Mouse (Mus musculus) heart, adult 18-20 months (tissue): ENCODE data around the gene Foxm1. TPM values are rescaled to one million over a fixed set of nuclear protein-coding genes. Genes with fewer than 3 reads are reported as not detected.
A peak's percentile ranks its signal among the peaks of the same experiment; 100 is the strongest.

Experiments
- DNase-seq, 2 experiments: peaks; one replicate each; pipeline ENCODE4 v3.0.0; 2021 to 2022; ENCODE audit warnings: mixed read lengths in 1 of 2
- long read RNA-seq, 2 experiments: library from polyadenylated mRNA; stranded (forward); transcript quantifications; one replicate each; pipeline ENCODE4 v2.0.0; 2021
- total RNA-seq, 2 experiments: library from RNA; stranded (reverse); gene quantifications; 2 replicates each; pipeline ENCODE4 v1.2.3; 2021

The Foxm1 gene
- total RNA-seq: under 1 TPM; 0.52 to 0.98 TPM
- long read RNA-seq, experiment 1: 0 reads
- long read RNA-seq, experiment 2: 0 reads

DNA sequence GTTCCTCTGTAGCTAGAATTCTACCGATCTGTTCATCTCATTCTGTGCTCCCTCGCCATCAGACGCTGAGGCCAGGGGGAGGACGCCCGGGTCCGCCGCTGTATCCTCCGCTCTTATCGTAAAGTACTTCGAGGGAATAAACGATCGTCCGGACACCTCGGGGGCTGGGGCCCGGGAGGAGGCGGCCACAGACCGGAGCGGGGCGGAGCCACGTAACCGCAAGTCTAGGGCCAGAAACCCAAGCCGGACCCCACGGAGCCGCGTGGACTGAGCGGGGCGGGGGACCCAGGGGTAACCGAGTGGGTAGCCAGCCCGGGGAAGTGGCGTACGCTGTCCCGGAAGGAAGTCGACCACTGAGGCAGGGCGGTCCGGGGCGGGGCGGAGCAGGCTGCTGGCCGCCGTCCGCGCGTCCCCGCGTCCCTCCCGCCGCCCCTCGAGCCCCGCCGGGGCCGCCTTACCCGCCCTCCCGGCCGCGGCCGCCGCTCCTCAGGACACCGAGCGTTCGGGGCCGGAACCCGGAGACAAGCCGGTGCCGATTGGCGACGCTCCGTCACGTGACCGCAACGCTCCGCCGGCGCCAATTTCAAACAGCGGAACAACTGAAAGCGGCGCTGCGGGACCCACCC, at the start of gene Foxm1, which contains the start of gene Rhno1:
Gene Foxm1, plus strand, starts transcription at position 587 of the 626 bp plus-strand sequence.
Gene Rhno1, minus strand, starts transcription at position 531 of the 626 bp plus-strand sequence.
- peak; percentile 89 to 90 for DNase-seq

DNA sequence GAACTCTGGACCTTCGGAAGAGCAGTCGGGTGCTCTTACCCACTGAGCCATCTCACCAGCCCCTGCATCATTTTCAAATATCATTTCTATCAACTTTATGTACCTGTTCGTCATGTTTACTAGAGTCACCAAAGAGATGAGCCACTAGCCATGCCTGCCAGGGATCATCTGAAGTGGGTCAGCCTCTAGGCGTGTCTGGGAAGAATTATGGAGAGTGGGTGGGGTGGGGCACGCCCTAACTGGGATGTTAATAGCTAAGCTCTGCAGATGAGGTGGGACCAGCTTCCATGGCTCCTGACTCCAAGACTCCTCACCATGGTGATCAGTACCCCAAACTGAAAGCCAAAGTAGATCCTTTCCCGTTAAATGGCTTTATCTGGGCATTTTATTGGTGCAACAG, 48.0 kb upstream of the Foxm1 start:
- DNase-seq: no peak

DNA sequence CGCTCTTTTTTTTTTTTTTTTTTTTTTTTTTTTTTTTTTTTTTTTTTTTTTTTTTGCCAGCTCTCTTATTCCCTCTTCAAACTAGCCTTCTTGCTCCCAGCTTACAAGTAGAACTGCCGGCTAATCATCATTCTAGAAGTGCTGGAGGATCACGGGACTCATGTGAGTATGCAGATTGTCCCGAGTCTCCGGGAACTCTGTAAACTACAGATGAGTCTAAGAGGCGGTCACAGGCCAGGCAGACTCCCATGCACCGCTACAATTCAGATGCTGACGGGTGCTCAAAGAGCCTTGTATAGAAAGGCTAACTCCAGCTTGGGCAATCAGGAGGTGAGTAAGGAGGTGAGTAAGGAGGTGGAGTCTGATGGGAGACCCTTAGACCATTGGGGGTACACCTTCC, 47.2 kb upstream of the Foxm1 start:
- DNase-seq: no peak

DNA sequence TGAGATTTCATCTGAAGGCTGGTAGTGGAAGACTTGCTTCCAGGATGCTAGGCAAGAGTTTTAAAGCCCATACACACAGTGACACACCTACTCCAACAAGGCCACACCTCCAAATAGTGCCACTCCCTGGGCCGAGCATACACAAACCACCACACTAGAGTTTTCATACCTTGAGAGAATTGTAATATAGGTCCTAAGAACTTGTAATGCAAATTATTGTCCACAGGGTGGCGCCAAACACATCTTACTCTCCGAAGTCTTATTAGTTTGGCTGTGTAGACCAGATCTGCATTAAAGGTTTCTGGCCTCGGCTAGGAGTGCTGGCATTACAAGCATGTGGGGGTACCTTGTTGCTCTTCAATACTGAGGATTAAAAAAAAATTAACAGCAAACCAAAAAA, 44.5 kb upstream of the Foxm1 start:
- peak; percentile 45 to 76 for DNase-seq

DNA sequence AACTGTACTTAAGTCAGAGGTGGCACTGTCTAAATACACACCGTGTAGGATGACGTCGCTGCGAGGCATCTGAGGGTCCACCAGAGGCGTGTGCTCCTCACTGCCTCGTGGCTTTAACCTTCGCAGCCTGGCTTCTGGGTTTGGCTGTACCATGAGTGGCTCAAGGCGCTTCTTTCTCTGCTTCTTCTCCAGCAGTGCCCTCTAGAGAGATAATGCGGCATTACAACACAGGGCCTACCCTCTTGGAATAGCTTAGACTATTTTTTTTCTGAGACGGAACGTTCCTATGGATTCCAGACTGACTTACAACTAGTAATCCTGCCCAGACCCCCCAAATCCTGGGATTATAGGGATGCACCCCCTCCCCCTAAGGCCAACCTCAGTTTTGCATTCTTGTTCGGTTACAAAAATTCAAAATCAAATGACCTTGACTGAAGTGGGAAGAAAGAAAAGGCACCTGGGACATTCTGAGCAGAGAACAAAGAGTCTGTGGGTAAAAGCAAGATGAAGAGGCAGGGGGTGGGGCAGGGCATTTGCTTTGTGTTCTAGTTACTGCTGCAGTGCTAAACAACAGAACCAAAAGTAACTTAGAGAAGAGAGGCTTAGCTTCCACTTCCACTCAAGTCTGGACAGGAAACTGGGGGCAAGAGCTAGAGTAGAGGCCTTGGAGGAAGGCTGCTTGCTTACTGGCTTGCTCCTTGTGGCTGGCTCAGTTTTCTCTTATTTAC, 28.2 kb upstream of the Foxm1 start:
- peak; percentile 57 to 85 for DNase-seq

DNA sequence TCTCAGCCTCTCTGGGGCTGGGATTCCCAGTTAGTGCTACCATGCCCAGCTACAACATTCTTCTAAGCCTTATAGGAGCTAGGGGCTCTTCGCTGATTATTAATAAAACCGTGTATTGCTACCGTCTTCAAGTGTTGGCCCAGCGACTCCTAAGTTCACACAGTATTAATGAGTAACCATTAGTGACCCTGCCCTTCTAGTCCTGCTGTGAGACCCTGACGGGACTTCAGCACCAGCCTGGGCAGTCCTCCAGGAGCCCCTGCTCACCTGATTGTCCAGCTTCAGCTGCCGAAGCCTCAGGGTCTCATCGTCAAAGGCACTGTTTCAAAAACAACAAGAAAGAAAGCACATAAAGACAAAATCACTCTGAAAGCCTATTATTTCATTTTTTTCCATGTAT, 25.3 kb upstream of the Foxm1 start:
- no peak for DNase-seq

DNA sequence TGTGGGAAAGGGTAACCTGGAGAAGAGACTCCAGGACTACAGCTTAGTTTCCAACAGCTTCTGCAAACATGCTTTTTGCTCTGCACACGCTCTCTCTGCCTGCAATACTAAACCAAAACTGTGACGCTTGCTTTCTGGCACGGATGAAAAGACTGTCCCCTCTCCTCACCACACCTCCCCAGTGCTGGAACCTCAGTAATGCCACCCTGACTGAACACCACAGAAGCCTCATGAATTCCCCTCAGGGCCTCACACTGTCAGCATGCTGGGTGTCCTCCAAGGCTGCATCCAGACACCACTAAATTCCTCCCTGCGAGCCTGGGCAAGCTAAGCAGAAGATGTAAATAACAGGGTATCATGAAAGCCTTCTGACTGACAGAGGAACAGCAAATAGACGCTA, 23.9 kb upstream of the Foxm1 start:
- DNase-seq: no peak

DNA sequence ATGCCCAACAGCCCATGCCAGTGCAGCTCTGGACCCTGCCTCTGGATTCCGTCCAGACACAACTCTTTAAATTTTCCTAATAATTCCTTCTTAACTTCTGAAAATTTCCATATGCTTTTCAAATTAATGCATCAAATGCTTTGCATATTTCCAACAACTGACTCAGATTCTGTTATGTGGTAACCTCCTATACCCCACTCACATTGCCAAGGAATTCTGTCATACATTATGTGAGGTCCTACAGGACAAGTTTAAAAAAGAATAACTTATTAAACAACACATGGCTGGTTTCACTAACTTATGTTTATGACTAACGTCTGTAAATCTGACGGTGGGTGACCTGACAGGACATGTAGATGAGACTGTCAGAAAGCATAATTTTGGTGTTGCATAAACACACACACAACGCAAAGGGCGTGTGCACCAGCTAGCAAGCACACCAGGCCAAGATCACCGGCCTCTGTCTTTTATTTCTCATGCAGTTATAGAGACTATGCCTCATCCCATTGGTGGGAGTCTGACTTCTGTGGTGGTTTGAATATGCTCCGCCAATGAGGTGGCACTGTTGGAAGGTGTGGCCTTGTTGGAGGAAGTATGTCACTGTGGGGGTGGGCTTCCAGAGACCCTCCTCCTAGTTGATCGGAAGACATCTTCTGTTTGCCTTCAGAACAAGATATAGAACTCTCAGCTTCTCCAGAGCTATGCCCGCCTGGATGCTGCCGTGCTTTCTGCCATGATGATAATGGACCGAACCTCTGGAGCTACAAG, 20.6 kb upstream of the Foxm1 start:
- DNase-seq: no peak

DNA sequence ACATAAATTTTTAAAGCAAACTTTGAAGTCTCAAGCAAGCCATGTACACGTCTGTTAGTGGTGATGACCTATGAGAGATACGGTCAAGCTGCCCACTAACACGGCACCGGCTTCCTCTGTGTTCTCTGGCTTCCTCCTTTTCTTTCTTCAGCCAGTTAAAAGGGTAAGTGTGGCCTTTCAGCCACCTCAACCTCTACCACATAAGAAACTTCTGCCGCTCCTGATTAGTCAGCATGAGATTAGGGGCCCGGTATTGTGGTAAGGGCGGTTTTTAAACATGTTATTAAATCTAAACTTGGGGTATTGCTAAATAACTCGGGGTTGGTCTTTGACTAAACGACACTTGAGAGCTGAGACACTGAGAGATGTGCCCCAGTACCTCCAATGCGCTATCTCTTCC, 17.1 kb upstream of the Foxm1 start:
- no peak for DNase-seq

DNA sequence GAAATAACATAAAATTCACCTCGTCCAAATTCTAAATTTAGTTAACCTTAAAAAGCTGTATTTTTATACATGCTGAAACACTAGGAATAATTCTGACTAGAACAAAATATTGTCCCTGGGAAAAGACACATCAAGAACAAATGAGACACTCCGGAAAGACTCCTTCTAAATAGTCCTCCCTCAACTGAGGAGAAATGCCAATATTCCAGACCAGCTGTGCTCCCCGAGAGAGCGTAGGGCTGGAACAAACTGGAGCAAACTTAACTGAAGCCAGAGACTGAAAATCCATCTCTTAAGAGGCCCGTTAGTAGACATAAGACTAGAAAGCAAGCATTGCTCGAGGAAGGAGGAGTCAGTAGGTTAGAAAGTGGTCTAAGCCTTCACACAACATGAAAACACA, 16.0 kb upstream of the Foxm1 start:
- peak; percentile 40 to 42 for DNase-seq

DNA sequence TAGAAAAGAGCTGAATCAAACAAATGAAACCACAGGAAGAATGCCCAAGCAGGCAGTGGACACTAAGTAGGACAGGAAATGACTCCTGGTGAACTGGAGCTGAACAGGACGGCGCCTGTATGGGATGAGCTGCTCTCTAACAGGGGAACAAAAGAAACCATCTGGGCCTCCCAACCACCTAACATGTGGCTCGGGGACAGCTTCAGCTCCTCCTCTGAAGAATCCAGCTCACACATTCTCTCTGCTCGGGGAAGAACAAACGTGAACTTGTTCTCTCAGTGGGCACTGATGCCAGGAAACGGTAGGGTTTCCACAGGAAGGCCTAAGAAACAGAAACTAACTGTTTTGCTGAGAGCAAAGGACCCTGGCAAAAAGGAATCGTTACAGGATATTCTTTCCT, 13.1 kb upstream of the Foxm1 start:
- DNase-seq: no peak

DNA sequence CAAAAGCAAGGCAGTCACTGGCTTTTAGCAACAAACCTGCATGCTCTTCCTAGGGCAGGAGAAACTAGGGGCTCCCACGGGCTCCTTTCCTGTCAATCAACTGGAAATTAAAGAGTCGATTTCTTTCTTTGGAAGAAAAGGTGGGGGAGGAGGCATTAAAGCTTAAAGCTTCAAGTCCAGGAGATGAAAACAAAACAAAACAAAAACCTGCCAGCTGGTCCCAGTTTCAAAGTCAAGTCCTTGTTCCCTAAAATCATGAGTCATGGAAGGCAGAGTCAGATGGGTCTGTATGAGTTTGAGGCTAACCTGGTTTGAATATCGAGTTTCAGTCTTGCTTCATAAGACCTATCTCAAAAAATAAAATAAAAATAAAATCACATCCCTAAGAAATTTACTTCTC, 8.6 kb upstream of the Foxm1 start:
- DNase-seq: no peak

DNA sequence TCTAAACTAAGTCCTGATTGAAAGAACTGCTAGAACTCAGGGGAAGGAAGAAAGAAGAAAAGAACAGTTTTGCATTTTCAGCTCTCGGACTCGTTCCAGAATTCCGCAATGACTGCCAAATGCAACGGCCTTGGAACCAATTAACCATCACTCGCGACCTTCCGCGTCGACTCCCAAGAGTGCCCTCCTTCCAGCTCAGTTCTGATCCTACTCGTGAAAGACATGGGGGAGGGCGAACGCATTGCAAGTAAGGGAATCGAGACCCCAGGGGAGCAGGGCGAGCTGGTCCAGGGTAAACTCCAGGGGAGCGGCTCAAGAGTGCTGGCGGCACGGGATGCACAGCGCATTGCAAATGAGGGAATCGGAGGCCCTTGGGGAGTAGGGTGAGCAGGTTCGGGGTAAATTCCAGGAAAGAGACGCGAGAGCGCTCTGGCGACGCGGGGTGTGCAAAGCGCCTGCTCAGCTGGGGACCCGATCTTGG, 7.5 kb upstream of the Foxm1 start:
- DNase-seq: peak; percentile 36 to 67

DNA sequence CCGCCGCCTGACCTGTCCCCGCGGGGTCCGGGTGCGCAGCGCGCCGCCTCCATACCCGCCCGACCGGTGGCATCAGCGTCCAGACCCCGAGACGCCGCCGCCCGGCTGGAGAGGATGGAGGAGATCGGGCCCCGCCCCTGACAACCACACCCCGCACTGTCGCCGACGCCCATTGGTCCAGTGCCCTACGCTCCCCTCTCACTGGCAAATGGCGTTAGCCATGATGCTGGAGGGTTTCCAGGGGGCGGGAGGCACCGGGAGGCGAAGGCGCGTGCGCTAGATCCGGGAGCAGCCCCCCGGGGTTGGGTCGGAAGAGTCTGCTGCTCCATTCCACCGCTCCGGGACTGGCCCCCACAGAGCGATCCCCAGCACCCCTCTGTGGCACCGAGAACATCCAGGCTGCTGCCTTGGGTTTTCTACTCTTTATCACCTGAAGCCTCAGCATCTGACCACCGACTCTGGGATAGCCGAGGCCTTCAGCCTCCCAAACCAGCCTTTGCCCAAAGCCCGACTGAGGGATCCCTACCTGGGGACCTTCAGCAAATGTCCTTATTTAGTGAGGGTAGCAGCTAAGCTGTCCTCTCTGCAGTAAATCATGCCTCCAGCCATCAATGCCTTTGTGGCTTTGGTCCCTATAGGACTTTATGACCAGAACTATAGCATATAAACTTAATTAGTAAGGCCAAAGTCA, 6.9 kb upstream of the Foxm1 start, which contains the start of gene Tulp3:
Gene Tulp3, minus strand, starts transcription at position 126 of the 691 bp plus-strand sequence.
- peak; percentile 97 for DNase-seq

DNA sequence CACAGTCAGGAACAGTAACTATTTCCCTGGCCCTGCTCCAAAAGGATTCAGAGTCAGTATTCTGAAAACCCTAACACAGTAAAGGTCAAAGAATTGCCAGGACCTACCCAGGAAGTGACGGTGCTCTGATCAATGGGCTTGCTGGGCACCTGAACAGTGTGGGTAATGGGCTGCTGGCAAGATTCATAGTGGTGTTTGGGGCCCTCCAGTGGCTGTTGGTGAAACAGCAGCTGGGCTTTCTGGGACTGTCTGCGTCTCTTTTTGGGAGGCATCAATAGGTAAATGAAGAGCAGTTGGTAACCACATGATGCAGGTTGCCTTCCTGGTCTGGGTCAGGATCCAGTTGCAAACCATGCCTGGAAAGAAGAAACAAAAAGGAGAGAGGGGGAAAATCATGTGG, 3.8 kb upstream of the Foxm1 start:
- DNase-seq: peak; percentile 43 to 83

DNA sequence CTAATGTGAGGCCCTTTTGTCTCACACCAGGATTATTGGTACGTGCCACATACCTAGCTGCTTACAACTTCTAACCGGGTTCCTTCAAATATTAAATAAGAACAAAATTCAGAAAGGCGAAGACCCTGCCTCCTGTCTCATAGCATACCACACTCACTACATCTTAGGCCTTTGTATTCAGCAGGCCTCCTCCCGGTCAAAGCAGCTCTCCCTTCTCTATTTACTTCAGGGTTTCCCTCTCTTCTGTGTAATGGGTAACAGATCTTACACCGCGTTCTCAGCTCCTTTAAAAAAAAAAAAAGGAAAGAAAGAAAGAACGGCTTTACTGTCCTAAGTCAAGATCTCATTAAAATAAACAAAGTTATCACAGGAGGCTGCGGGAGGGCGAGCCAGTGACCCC, 866 bp upstream of the Foxm1 start:
- DNase-seq: no peak

DNA sequence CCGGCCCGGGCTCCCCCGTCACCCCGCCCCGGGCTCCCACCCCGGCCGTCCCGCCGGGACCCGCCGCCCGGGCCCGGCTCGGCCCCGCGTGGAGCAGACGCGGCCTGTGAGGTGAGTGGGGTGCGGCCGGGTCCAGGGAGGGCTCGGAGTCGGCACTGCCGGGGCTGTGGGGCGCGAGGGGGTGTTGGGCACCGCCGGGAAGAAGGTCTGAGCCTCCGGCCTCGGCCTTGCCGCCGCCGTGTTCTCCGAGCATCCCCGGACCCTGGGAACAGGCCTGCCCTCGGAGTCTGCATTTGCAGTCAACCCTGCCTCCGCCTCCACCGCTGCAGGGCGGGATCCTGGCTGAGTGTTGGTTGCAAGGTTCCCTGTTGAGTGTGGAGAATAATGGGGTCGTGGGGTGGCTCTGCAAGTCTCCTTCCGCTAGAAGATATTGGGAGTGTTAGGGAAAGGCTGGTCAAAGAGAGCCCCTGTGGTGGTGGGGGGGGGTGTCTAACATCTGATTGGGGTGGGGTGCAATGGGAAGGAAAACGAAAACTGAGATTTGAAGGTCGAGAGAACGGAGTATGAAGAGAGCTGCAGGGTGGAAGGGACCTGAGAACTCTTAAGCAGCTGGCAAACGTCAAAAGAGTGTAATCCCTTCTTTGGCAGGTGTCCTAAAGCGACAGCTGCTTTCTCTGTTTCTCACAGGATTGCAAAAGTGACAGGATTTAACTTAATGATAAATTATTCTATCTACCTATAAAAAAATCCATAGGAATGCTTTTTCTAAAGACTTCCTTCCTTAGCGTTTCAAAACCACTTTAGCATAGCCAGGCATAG, 449 bp downstream of the Foxm1 start:
- DNase-seq: no peak

DNA sequence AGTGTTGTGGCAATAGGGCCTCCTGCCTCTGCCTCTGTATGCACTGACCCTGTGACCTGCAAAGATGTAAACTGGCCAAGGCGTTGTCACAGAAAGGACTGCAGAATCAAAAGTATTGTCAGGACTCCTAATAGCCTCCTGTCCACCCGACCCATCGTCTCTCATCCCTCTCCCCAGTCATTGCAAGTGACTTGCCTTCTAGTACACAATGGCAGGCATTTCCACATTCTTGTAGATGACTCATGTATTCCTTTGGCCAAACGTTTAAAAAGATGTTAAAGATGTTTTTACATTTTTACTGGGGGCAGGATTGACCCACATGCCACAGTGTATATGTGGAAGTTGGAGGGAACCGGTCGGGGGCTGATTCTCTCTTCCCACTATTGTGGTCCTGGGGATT, 2.0 kb downstream of the Foxm1 start:
- no peak for DNase-seq

DNA sequence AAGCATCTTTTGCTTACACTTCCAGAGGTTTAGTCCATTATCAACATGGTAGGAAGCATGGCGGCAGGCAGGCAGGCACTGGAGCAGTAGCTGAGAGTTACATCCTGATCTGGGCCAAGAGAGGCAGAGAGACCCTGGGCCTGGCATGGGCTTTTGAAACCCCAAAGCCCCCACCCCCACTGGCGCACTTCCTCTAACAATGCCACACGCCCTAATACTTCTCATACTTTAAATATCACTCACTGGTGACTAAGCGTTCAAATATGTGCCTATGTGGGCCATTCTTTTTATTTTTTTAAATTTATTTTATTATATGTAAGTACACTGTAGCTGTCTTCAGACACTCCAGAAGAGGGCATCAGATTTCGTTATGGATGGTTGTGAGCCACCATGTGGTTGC, 3.7 kb downstream of the Foxm1 start:
- no peak for DNase-seq

DNA sequence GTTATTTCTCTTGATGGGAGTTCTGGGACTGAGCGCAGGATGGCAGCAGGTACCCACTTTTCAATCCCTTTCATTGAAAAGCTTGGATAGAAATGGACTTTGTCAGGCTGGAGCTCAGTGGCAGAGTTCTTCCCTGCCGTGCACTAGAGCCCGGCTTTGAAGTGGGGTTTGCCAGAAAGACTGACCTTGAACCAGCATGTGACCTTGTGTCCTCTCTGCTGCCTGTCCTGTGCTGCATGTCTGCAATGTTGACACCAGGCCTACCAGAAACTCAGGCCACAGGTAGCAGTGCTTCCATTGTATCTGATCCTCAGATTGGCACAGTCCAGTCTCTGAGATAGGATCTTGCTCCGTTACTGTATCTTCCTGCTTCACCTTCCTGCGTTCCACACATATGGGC, 7.3 kb downstream of the Foxm1 start:
- DNase-seq: no peak

DNA sequence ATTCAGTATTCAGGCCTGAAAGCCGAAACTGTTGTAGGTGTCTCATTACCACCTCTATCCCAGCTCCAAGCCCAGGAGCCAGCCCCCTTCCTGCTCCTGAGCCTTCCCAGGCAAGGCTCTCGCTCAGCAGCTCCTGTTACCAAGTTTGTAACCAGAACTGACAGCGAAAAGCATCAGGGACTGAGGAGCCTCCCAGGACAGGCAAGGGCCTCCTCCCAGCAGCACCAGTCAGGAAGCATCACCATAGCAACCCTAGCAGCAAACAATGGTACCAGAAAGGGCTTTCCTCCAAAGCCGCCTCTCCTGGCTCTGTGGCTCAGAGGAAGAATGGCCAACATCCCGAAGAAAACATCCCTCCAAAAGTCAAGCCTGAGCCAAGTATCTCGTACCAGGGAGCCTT, 12.4 kb downstream of the Foxm1 start, which contains the start of the genes Tex52 and Gm44596:
Gene Tex52, plus strand, starts transcription at position 265 of the 400 bp plus-strand sequence.
Gene Gm44596, plus strand, starts transcription at position 312 of the 400 bp plus-strand sequence.
- DNase-seq: peak; percentile 40 to 71
